Mouse (Mus musculus): ENCODE measurements around the gene Fam214b. TPM values are rescaled to one million over a fixed set of nuclear protein-coding genes. Genes with fewer than 3 reads are reported as not detected.

Fam214b gene
- total RNA-seq, 2 experiments from 2014 or later: 48.8 to 57.7 TPM

GRCm38 (mm10) chr4:43040114-43040572 lies 5.9 kb downstream of the Fam214b start:
- intact Hi-C loops (cut with DNase I): no loop called here
- peak; percentile 97 for DNase-seq

DNA sequence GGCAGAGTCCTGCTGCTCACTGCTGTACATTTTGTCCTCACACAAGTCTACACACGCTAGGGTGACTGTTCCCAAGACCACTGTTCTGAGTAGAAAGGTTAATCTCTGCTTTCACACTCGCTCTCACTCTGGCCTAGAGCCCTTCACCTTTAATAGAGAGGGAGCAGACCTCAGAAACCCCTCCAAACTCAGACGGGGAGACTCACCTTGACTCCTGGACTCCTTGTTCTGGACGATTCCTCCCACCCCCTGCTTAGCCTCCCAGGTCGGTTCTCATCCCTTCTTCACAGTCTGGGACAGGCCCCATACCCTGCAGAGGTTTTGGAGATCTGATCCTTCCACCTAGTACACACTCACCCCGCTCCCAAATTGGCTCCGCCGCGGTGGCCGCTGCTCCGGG lies 6.4 kb downstream of the Fam214b start:
- intact Hi-C loops (cut with DNase I): no loop called here
- DNase-seq: no peak

DNA sequence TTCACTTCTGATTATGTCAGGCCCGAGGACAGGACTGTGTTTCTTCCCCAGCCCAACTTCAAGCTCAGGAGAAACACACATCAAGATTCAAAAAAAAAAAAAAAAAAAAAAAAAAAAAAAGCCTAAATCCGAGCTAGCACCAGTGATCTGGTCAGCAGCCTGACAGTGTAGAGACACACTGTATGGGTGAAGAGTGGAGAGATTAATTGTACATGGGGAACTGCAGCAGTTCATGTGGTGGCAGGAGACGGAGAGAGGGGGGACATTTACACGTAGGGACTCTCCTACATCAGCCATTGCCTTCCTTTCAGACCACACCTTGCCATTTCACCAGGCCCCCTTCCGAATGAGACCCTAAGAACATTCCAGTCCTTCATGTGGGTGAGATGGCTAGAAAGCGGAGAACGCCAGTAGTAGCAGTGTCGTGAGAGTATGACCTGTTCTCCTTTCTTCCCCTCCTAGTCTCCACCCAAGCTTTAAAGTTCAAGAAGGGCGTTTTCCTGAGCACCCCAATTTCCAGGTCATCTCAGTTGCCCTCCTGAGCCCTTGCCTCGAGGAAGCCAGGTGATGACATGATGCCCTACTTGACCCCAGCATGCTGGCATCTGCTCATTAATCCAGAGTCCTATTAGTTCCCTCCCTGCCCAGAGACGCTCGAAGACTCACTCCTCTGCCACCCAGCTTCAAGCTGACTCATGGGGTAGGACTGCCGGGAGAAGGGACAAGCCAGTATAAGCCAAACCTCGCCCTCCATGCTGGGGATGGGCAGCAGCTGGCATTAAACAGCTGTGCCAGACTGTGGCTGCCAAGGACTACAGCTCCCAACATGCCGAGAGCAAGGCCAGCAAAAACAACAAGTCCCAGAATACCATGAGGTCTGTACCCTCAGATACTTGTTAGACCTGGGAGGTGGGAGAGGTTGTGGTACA lies 7.2 kb downstream of the Fam214b start:
- intact Hi-C loops (cut with DNase I): no loop called here
- DNase-seq: peak; percentile 71

GRCm38 (mm10) chr4:43037860-43038566 lies 8.0 kb downstream of the Fam214b start:
- no peak for DNase-seq
- intact Hi-C loops (cut with DNase I): no loop called here

GRCm38 (mm10) chr4:43036356-43036755 lies 9.7 kb downstream of the Fam214b start:
- intact Hi-C loops (cut with DNase I): no loop called here
- no peak for DNase-seq

DNA sequence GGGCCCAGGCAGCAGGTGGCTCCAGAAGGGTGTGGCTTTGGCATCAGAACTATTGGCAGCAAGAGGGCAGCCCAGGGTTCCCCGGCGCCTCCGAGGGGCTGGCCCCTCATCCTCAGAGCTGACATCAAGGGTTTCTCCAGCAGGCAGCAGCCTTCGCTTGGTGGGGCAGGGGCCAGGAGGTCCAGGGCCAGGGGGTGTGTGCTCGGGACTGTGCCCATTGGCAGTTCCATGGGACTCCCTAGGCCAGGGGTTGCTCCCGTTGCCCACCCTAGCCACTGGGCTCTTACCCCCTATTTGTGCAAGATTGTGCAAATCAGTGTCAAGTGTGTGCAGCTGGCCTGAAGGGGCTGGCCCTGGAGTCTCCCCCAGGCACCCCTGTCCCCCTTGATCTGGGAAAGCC lies 10.2 kb downstream of the Fam214b start:
- DNase-seq: no peak

DNA sequence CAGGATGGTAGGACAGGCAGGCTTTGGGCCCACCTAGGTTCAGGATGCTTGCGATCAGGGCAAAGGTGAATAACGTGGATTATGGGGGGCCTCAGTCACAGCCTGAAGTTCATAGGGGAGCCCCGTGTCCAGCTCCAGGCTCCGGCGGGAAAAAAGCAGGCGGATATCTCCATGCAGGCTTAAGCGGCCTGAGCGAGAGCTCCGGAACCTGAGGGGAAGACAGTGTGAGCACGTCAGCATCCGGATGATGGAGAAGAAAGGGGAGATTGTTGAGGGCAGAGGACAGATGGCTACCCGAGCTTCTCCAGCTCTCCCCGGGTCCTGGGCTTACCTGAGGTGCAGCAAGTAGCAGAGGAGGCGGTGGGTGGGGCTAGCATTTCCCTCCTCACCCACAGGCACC lies 12.5 kb downstream of the Fam214b start:
- DNase-seq: no peak
- intact Hi-C loops (cut with DNase I): no loop called here

More for the DNA sequence above, 10.2 kb downstream of the Fam214b start:
- intact Hi-C loops (cut with DNase I): no loop called here

GRCm38 (mm10) chr4:43032501-43032900 lies 13.5 kb downstream of the Fam214b start:
- DNase-seq: no peak
- intact Hi-C loops (cut with DNase I): no loop called here

GRCm38 (mm10) chr4:43031237-43031995 lies 14.6 kb downstream of the Fam214b start, which contains the start of gene Stoml2:
Stoml2 (minus strand) TSS chr4:43031710.
- peak; percentile 94 for DNase-seq
- intact Hi-C loops (cut with DNase I): no loop called here

- intact Hi-C loops (cut with DNase I): no loop called here
- no peak for DNase-seq
Observed at GRCm38 (mm10) chr4:43030780-43031230, 15.2 kb downstream of the Fam214b start.

- DNase-seq: no peak
- intact Hi-C loops (cut with DNase I): no loop called here
Observed at GRCm38 (mm10) chr4:43030352-43030751, 15.7 kb downstream of the Fam214b start.

- no peak for DNase-seq
- intact Hi-C loops (cut with DNase I): no loop called here
Observed at GRCm38 (mm10) chr4:43029749-43030148, 16.3 kb downstream of the Fam214b start.

GRCm38 (mm10) chr4:43029121-43029520 lies 16.9 kb downstream of the Fam214b start:
- intact Hi-C loops (cut with DNase I): no loop called here

DNA sequence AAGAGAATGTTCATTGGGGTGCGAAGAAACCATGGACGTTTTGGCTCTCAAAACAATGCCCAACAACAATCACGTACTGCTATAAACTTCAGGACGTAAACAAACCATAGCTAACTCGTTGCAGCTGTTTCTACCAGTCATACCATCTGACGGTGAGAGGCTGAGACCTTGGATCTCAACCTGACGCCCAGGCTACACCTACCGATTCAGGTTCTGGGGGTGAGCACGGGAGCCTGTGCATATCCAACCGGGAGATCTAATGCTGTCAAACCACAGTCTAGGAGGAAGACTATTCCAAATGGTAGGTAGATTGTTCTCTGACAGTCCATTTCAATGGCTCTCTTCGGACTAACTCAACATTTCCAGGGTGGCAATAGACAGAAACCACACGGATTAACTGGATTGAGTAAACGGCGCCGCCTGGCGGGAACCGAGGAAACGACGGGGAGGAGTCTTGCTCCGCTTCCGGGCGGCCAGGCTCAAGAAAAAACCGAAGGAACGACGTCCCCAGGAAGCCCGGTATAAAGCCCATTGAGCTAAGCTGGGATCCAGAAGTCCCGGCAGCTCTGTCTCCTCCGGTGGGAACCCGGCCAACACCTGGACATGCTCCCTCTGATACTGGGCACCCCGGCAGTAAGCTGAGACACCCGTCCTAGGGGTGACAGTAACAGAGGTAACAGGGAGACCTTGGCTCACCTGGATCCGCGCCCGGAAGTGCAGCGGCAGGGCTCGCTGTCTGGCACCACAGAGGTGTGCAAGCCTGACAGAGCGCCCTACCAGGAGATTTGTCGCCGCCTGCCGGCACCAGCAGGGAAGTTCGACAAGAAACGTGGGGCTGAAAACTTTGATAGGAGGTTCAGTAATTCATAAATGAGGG lies 20.7 kb downstream of the Fam214b start, which contains the start of gene Pigo:
Gene Pigo (minus strand): TSS at position 736 of the 877 bp plus-strand sequence.
- peak; percentile 97 for DNase-seq
- intact Hi-C loops (cut with DNase I): no loop called here

More at GRCm38 (mm10) chr4:43029121-43029520, 16.9 kb downstream of the Fam214b start:
- no peak for DNase-seq

DNA sequence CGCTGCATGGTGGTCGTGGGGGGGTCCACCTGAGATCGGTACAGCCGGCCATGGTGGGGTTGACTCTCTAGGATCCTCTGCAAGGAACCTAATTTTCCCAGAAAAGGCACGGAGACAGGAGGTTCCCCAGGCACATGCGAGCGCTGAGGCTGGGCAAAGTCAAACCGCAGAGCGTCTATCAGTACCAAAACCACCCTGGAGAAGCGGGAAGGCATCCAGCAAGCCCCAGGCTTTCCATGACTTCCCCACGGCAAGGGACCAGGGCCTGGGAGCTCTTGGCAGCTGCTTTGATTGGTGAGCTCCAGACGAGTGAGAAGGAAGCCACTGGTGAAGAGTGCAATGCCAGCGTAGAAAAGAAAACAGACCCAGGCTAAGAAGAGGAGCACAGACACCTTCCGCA lies 21.3 kb downstream of the Fam214b start:
- DNase-seq: no peak
- intact Hi-C loops (cut with DNase I): no loop called here

DNA sequence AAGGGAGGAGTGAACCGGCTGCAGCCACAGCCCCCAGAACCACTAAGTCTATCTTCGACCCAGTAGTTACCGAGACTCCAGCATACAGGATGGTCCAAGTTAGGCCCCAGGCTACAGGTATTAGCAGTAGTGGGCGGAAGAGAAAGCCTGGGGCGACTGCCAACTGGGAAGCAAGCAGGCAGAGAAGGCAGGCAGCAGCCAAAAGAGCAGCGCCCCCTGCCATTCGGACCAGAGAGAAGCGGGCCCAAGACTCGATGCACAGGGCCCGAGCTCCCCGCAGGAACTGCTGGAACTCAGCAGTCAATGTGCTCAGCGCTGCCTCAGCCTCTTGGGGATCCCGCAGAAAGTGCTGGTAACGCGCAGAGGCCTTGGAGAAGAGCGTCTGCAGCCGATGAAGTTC lies 24.7 kb downstream of the Fam214b start:
- no peak for DNase-seq
- intact Hi-C loops (cut with DNase I): no loop called here

DNA sequence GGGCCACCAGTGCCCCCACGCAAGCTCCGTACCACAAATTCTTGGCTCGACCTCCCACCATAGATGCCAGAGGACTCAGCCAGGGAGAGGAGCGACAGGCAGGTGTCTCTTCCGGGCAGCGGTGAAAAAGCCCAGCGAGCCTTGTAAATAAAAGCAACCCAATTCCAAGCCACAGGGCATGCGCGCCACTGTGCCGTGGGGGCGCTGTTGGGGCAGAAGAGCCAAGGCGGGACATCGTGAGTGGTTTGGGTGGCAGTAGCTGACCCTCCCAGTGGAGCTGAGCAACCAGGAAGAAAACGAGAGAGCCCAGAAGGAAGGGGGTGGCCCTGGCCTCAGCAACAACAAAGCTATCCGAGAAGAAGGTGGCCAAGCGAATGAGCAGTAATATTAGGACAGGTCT lies 25.1 kb downstream of the Fam214b start:
- intact Hi-C loops (cut with DNase I): no loop called here
- DNase-seq: no peak

DNA sequence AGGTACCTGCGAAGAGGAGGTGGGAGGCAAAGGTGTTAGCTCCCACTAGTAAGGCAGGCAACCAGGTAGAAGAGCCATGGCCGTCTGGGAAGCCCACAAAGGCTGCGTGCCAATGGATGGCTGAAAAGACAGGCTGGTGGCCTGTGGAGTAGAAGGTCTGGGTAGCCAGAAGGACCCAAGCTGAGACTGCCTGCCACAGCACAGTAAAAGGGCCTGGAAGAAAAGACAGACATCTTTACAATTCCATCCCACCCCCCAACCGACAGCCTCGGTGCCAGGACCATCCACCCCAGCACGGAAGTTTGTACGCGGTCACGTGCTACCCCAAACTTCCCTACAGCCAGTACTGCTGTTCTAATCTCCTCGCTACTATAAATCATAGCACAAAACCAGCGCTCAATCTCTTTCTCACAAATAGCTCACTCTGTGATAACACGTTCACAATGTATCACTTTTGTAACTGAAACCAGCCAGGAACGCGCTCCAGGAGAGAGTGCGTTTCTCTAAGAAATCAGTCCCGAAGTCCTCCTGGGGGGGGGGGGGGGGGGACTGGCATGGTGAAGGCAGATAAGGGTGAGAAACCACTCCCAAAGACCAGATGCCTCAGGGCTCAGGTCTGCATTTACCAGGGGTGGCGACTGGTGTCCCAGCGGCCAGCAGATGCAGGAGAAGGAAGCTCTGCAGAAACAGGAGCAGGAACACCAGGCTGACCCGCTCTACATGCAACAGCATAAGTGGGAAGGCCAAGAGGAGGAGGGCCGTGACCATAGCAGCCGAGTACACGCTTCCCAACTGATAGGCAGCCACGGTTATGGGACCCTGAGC lies 26.2 kb downstream of the Fam214b start:
- intact Hi-C loops (cut with DNase I): no loop called here
- DNase-seq: no peak

DNA sequence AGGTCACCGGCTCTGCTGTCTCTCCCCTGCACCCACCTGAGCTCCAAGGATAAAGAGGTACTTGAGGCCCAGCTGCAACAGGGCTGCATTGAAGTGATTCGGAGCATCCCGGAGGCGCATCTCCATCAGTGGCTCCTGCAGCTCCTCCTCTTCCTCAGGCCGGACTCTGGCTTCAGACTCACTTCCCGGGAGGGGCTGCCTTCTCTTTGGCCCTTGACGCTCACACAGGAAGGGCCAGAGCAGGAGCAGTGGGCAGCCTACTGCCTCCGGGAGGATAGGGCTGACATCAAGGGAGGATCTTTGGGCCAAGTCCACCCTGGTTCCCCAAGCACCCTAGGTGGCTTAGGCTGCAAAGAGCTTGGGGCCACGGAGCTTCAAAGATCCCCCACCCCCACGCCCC lies 26.8 kb downstream of the Fam214b start:
- no peak for DNase-seq

More for the DNA sequence above, 26.8 kb downstream of the Fam214b start:
- intact Hi-C loops (cut with DNase I): no loop called here

All from left cerebral cortex, postnatal 4 days (tissue).